Mouse (Mus musculus): Measurements from ENCODE around the gene Nectin2. TPM values are rescaled to one million over a fixed set of nuclear protein-coding genes. Genes with fewer than 3 reads are reported as not detected.
A peak's percentile ranks its signal among the peaks of the same experiment; 100 is the strongest.
"Not testable (repeated sequence)": the region's sequence is repeated elsewhere in the genome, so short reads cannot be mapped to it uniquely, and the experiment has no call there.

Gene Nectin2
- polyA plus RNA-seq (2021), result 168 TPM

- H3K27me3 ChIP-seq, result no peaks in the 10 kb centered on the region
- CTCF ChIA-PET, result interaction anchor here (0.8 to 1.4 kb wide), 3 partner anchors 18 to 50 kb away, joined by 3 to 5 read pairs (median 3); partner anchors contain the start of gene Cblc
- in situ Hi-C loops (cut with MboI; ENCODE audit: low pct_unique_long_range_greater_than_20kb), result loop anchor here (5.0 kb wide), 1 partner anchor 37 kb away; no protein-coding TSS in a partner anchor
- DNase-seq (ENCODE audit: low read depth, low spot score), result peak; percentile 64
- POLR2A ChIA-PET, result no interaction called here
- TF ChIP-seq CTCF (IDR thresholded peaks at IDR 0.05), result no peak
- ATAC-seq, result peak; percentile 72
These were observed at the start of gene Nectin2 for GRCm38 (mm10) chr7:19750217-19751069. Gene Nectin2 (minus strand): TSS chr7:19750483.

GRCm38 (mm10) chr7:19796697-19797588 is 46.7 kb upstream of the Nectin2 start, which contains the start of gene Cblc:
Gene Cblc (minus strand): TSS chr7:19796809.
- H3K27me3 ChIP-seq, result no peaks in the 10 kb centered on the region
- CTCF ChIA-PET, result interaction anchor here (0.7 to 2.6 kb wide), 13 partner anchors 10 to 93 kb away, joined by 3 to 16 read pairs (median 4); partner anchors contain the start of gene Nectin2
- no peak for DNase-seq (ENCODE audit: low read depth, low spot score)
- ATAC-seq, result peak; percentile 93
- POLR2A ChIA-PET, result interaction anchor here (0.7 kb wide), 1 partner anchor 49 kb away, joined by 3 read pairs; no protein-coding TSS in a partner anchor
- peak; percentile 95 for TF ChIP-seq CTCF (IDR thresholded peaks at IDR 0.05)
- in situ Hi-C loops (cut with MboI; ENCODE audit: low pct_unique_long_range_greater_than_20kb), result no loop called here

- CTCF ChIA-PET, result interaction anchor here (1.1 to 2.6 kb wide), 7 partner anchors 9 to 80 kb away, joined by 3 to 16 read pairs (median 5); partner anchors contain the start of gene Nectin2
- ATAC-seq (no peak), DNase-seq (ENCODE audit: low read depth, low spot score) (no peak)
- TF ChIP-seq CTCF (IDR thresholded peaks at IDR 0.05), result no peak
- in situ Hi-C loops (cut with MboI; ENCODE audit: low pct_unique_long_range_greater_than_20kb), result no loop called here
- POLR2A ChIA-PET, result no interaction called here
- no peaks in the 10 kb centered on the region for H3K27me3 ChIP-seq
These were observed 46.0 kb upstream of the Nectin2 start for GRCm38 (mm10) chr7:19796254-19796653.

- in situ Hi-C loops (cut with MboI; ENCODE audit: low pct_unique_long_range_greater_than_20kb), result no loop called here
- ChIA-PET CTCF (interaction anchor here (2.6 kb wide), 1 partner anchor 18 kb away, joined by 9 read pairs; no protein-coding TSS in a partner anchor), POLR2A (no interaction called here)
- ATAC-seq, result no peak
- no peak for DNase-seq (ENCODE audit: low read depth, low spot score)
- TF ChIP-seq CTCF (IDR thresholded peaks at IDR 0.05), result no peak
- H3K27me3 ChIP-seq, result no peaks in the 10 kb centered on the region
These were observed 45.0 kb upstream of the Nectin2 start for GRCm38 (mm10) chr7:19795236-19795635.

- ATAC-seq, result no peak
- no peak for DNase-seq (ENCODE audit: low read depth, low spot score)
- ChIA-PET CTCF (interaction anchor here (0.8 to 2.1 kb wide), 4 partner anchors 10 to 76 kb away, joined by 3 to 5 read pairs (median 4); no protein-coding TSS in a partner anchor), POLR2A (no interaction called here)
- H3K27me3 ChIP-seq, result no peaks in the 10 kb centered on the region
- in situ Hi-C loops (cut with MboI; ENCODE audit: low pct_unique_long_range_greater_than_20kb), result no loop called here
- no peak for TF ChIP-seq CTCF (IDR thresholded peaks at IDR 0.05)
These were observed 42.7 kb upstream of the Nectin2 start for GRCm38 (mm10) chr7:19792701-19793630.

GRCm38 (mm10) chr7:19791504-19791903 is 41.2 kb upstream of the Nectin2 start:
- CTCF ChIA-PET, result interaction anchor here (1.4 to 2.6 kb wide), 4 partner anchors 53 to 81 kb away, joined by 3 to 13 read pairs (median 8); no protein-coding TSS in a partner anchor
- H3K27me3 ChIP-seq; POLR2A ChIA-PET; in situ Hi-C loops (cut with MboI; ENCODE audit: low pct_unique_long_range_greater_than_20kb); DNase-seq (ENCODE audit: low read depth, low spot score); ATAC-seq: not testable (repeated sequence)

- no peaks in the 10 kb centered on the region for H3K27me3 ChIP-seq
- ATAC-seq (peak; percentile 76), DNase-seq (ENCODE audit: low read depth, low spot score) (no peak)
- in situ Hi-C loops (cut with MboI; ENCODE audit: low pct_unique_long_range_greater_than_20kb), result loop anchor here (5.0 kb wide), 1 partner anchor 38 kb away; the partner anchor contains the start of gene Nectin2
- TF ChIP-seq CTCF (IDR thresholded peaks at IDR 0.05), result peak; percentile 95
- POLR2A ChIA-PET, result interaction anchor here (0.6 to 0.8 kb wide), 2 partner anchors 20 to 22 kb away, joined by 3 read pairs; no protein-coding TSS in a partner anchor
- CTCF ChIA-PET, result interaction anchor here (0.5 to 2.8 kb wide), 14 partner anchors 11 to 136 kb away, joined by 3 to 15 read pairs (median 4); no protein-coding TSS in a partner anchor
These were observed 39.6 kb upstream of the Nectin2 start for GRCm38 (mm10) chr7:19789904-19790347.

GRCm38 (mm10) chr7:19785874-19786458 is 35.7 kb upstream of the Nectin2 start:
- ChIA-PET CTCF (no interaction called here), POLR2A (no interaction called here)
- H3K27me3 ChIP-seq, result no peaks in the 10 kb centered on the region
- in situ Hi-C loops (cut with MboI; ENCODE audit: low pct_unique_long_range_greater_than_20kb), result loop anchor here (5.0 kb wide), 1 partner anchor 34 kb away; the partner anchor contains the start of gene Nectin2
- no peak for DNase-seq (ENCODE audit: low read depth, low spot score)
- no peak for TF ChIP-seq CTCF (IDR thresholded peaks at IDR 0.05)
- no peak for ATAC-seq

Measured in Patski (cell line).